Mouse (Mus musculus) kidney, postnatal 25 days (tissue): Measurements from ENCODE around the gene Gtf2e1.

Experiments
- DNase-seq, 2 experiments: peaks; one replicate each; pipeline ENCODE4 v3.0.0; 2021; ENCODE audit warnings: mixed read lengths in 2 of 2

Gene Gtf2e1

GRCm38 (mm10) chr16:37478311-37479291, 61.0 kb downstream of the Gtf2e1 start:
- no peak for DNase-seq

DNA sequence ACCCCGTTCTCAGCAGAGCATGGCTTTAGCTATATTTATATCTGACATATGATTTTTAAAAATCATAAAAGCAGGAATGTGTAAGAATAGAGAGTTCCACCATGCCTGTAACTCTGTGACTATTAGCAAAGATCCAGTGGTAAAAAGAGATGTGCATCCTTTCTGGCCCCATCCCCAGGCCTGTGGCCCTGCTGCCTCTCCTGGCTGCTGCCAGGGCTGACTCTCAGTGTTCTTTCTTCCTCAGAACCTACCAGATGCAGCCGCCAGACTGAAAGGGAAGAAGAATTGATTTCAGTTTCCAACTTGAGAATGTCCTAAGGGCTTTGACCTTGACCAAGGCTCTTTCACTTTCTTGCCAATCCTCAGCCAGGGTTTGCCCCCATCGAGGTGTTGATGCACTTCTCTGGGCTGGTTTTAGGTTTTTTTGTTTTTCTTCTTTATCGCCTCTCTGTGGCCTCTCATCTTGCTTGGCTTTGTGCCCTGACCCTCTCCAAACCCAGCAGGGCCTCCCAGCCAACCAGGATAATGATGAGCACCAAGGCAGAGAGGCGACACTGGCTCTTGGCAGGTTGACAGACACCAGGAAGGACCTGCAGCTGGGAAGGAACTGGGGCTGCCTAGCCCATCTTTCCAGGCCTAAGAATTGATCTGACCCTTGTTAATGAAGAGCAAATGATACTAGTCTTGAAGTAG, 66.8 kb downstream of the Gtf2e1 start:
- DNase-seq: no peak

DNA sequence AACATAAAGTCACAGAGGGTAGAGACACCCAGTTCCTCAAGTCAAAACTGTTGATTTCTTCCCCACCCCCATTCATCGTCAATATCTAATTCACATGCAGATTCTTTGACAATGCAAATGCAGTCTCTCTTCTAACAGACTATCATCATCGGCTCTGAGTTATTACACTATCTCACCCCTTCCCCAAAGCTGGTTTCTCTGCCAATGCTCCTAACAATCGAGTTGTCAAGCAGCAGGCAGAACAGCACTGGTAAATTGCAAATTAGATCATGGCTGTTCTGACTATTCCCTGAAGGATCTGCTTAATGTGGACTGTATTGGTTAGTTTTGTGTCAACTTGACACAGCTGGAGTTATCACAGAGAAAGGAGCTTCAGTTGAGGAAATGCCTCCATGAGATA, 70.0 kb downstream of the Gtf2e1 start:
- DNase-seq: no peak

- DNase-seq: no peak
Observed at GRCm38 (mm10) chr16:37463981-37464380, 75.6 kb downstream of the Gtf2e1 start.

GRCm38 (mm10) chr16:37462886-37463285, 76.7 kb downstream of the Gtf2e1 start:
- DNase-seq: no peak

- no peak for DNase-seq
Observed at GRCm38 (mm10) chr16:37461601-37462000, 78.0 kb downstream of the Gtf2e1 start.
